Comparison of ENCODE assay signal across 24 mouse cellular contexts in the genomic region with DNA sequence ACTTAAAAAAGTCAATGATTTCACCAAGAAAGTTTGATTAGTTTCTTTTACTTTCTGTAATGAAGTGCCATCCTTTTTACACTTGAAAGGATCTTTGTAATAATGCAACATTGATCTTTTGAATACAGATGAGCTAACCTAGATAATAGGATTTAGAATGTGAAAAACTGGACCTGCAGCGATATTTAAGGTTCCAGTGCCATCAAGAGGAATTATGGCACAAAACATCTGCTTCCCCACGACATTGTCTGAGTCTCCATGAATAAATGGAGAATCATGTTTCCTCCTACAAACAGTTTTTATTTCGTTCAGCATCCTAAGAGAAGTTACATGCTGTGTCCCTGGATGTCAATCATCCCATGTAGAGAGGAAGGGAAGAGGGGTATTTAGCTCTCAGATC.
DNase-seq lines count a peak whose midpoint lies in the region; ATAC-seq and TF ChIP-seq lines count a peak whose summit lies in the region.
"Had no signal": no experiment of that assay in that cellular context is flagged by ENCODE, and none has a peak within 500 bp of the region (broad histone marks: within the 10 kb centered on the region; RNA-seq: fewer than 3 reads in every experiment).

No protein-coding gene starts in this region.

- H3K27ac ChIP-seq in hindbrain, embryonic 14.5 days = no peak overlapping the region
- no peak overlapping the region for H3K27ac ChIP-seq in hindbrain, embryonic 10.5 days
- H3K27ac ChIP-seq in lung, embryonic 14.5 days (ENCODE audit: low read depth) = no peak overlapping the region
- no peak overlapping the region for H3K27ac ChIP-seq in midbrain, postnatal 0 days (ENCODE audit: low read depth, low read length)
- H3K27ac ChIP-seq: embryonic facial prominence, embryonic 12.5 days; forebrain, embryonic 13.5 days; heart, adult 2 months; heart, embryonic 13.5 days; limb, embryonic 13.5 days; liver, embryonic 12.5 days had no signal

- DNase-seq in hindbrain, embryonic 14.5 days (ENCODE audit: low spot score) = peak; percentile 62
- DNase-seq in hindbrain, embryonic 10.5 days (ENCODE audit: low spot score) = no peak
- DNase-seq in lung, embryonic 14.5 days = peak; percentile 30
- no peak for DNase-seq in lung, adult 2 months
- DNase-seq in NIH3T3 (ENCODE audit: low read depth) = peak; percentile 6
- DNase-seq in midbrain, postnatal 0 days (ENCODE audit: low spot score) = peak; percentile 76
- DNase-seq in ovary, postnatal 36 days (ENCODE audit: low spot score) = no peak
- DNase-seq in layer of hippocampus, postnatal 25 days (ENCODE audit: extremely low spot score in 1 of 2, low spot score in 1 of 2) = no peak
- DNase-seq: adrenal gland, postnatal 14 days; cerebellum, adult 9-10 months; gastrocnemius, postnatal 25 days; heart, adult 2 months; heart, postnatal 14 days; kidney, adult 8-10 months; kidney, postnatal 25 days; lung, adult 18-20 months; right cerebral cortex, postnatal 25 days; spleen, adult 18-20 months had no signal

- TF ChIP-seq CTCF in lung, embryonic 14.5 days (IDR thresholded peaks at IDR 0.05; ENCODE audit: low read depth) = peak; percentile 7; the same call in 1 of the 2 replicates
- no peak for TF ChIP-seq CTCF in lung, adult 2 months (IDR thresholded peaks at IDR 0.05; ENCODE audit: insufficient read depth, low read length)
- TF ChIP-seq CTCF in midbrain, postnatal 0 days (IDR thresholded peaks at IDR 0.05) = peak; percentile 78

- ATAC-seq in hindbrain, embryonic 14.5 days (ENCODE audit: low FRiP score) = no peak
- no peak for ATAC-seq in lung, embryonic 14.5 days (ENCODE audit: insufficient read depth)
- no peak for ATAC-seq in midbrain, postnatal 0 days (ENCODE audit: low FRiP score)
- ATAC-seq: forebrain, embryonic 13.5 days; liver, embryonic 12.5 days had no signal

- no peaks in the 10 kb centered on the region for H3K9me3 ChIP-seq in hindbrain, embryonic 14.5 days (ENCODE audit: control insufficient read depth, low read length)
- no peaks in the 10 kb centered on the region for H3K9me3 ChIP-seq in hindbrain, embryonic 10.5 days
- no peaks in the 10 kb centered on the region for H3K9me3 ChIP-seq in lung, embryonic 14.5 days (ENCODE audit: low read depth, low read length)
- no peaks in the 10 kb centered on the region for H3K9me3 ChIP-seq in midbrain, postnatal 0 days (ENCODE audit: low read length)
- H3K9me3 ChIP-seq: embryonic facial prominence, embryonic 12.5 days; forebrain, embryonic 13.5 days; heart, embryonic 13.5 days; hindbrain, embryonic 13.5 days; limb, embryonic 13.5 days; liver, embryonic 12.5 days had no signal

- WGBS in hindbrain, embryonic 14.5 days = 33% methylated on average over 3 of the region's 3 CpGs
- 42% methylated on average over 3 of the region's 3 CpGs for WGBS in hindbrain, embryonic 10.5 days
- 50% methylated on average over 3 of the region's 3 CpGs for WGBS in lung, embryonic 14.5 days
- WGBS in lung, adult 2 months = 43% methylated on average over 3 of the region's 3 CpGs
- 5% methylated on average over 3 of the region's 3 CpGs for WGBS in midbrain, postnatal 0 days

- no peaks in the 10 kb centered on the region for H3K36me3 ChIP-seq in hindbrain, embryonic 14.5 days (replicated peaks; ENCODE audit: control insufficient read depth, insufficient read depth)
- no peaks in the 10 kb centered on the region for H3K36me3 ChIP-seq in hindbrain, embryonic 10.5 days
- H3K36me3 ChIP-seq in lung, embryonic 14.5 days (ENCODE audit: insufficient read depth) = no peaks in the 10 kb centered on the region
- H3K36me3 ChIP-seq in midbrain, postnatal 0 days (ENCODE audit: insufficient read depth, low read length) = no peaks in the 10 kb centered on the region
- H3K36me3 ChIP-seq: embryonic facial prominence, embryonic 12.5 days; heart, embryonic 13.5 days; hindbrain, embryonic 13.5 days; limb, embryonic 13.5 days; liver, embryonic 12.5 days had no signal

- peaks cover 17% of the 10 kb centered on the region for H3K4me1 ChIP-seq in hindbrain, embryonic 14.5 days (replicated peaks; ENCODE audit: control insufficient read depth, insufficient read depth, low read length)
- peaks cover 21% of the 10 kb centered on the region for H3K4me1 ChIP-seq in hindbrain, embryonic 10.5 days (replicated peaks)
- no peaks in the 10 kb centered on the region for H3K4me1 ChIP-seq in lung, embryonic 14.5 days (ENCODE audit: insufficient read depth)
- H3K4me1 ChIP-seq in lung, adult 2 months (ENCODE audit: control insufficient read depth, insufficient read depth, low read length) = no peaks in the 10 kb centered on the region
- peaks cover 2% of the 10 kb centered on the region; the same call in 1 of the 2 replicates for H3K4me1 ChIP-seq in midbrain, postnatal 0 days (ENCODE audit: insufficient read depth, low read length)
- H3K4me1 ChIP-seq: embryonic facial prominence, embryonic 12.5 days had no signal

- TF ChIP-seq POLR2A in lung, adult 2 months (IDR thresholded peaks at IDR 0.05; ENCODE audit: borderline replicate concordance, extremely low read depth, low read depth, low read length) = no peak

- H3K4me2 ChIP-seq in hindbrain, embryonic 14.5 days (replicated peaks) = no peak overlapping the region
- no peak overlapping the region for H3K4me2 ChIP-seq in lung, embryonic 14.5 days
- H3K4me2 ChIP-seq in midbrain, postnatal 0 days (ENCODE audit: low read depth, low read length, poor library complexity, severe bottlenecking) = no peak overlapping the region
- H3K4me2 ChIP-seq: embryonic facial prominence, embryonic 12.5 days; forebrain, embryonic 13.5 days; heart, embryonic 13.5 days; hindbrain, embryonic 13.5 days; limb, embryonic 13.5 days; liver, embryonic 12.5 days had no signal

- no peak overlapping the region for H3K9ac ChIP-seq in hindbrain, embryonic 14.5 days
- H3K9ac ChIP-seq in lung, embryonic 14.5 days = no peak overlapping the region
- no peak overlapping the region for H3K9ac ChIP-seq in midbrain, postnatal 0 days (replicated peaks; ENCODE audit: low read length, poor library complexity, severe bottlenecking)
- H3K9ac ChIP-seq: embryonic facial prominence, embryonic 12.5 days; forebrain, embryonic 13.5 days; heart, embryonic 13.5 days; hindbrain, embryonic 13.5 days; limb, embryonic 13.5 days; liver, embryonic 12.5 days had no signal

- H3K27me3 ChIP-seq in hindbrain, embryonic 14.5 days (ENCODE audit: control insufficient read depth, insufficient read depth, low read length) = no peaks in the 10 kb centered on the region
- H3K27me3 ChIP-seq in hindbrain, embryonic 10.5 days (ENCODE audit: insufficient read depth, poor library complexity, severe bottlenecking) = no peaks in the 10 kb centered on the region
- no peaks in the 10 kb centered on the region for H3K27me3 ChIP-seq in lung, embryonic 14.5 days (ENCODE audit: insufficient read depth, low read length)
- no peaks in the 10 kb centered on the region for H3K27me3 ChIP-seq in midbrain, postnatal 0 days (ENCODE audit: insufficient read depth, low read length)
- H3K27me3 ChIP-seq: embryonic facial prominence, embryonic 12.5 days; forebrain, embryonic 13.5 days; heart, embryonic 13.5 days; hindbrain, embryonic 13.5 days; limb, embryonic 13.5 days; liver, embryonic 12.5 days had no signal

- no peak overlapping the region for H3K4me3 ChIP-seq in hindbrain, embryonic 14.5 days (replicated peaks; ENCODE audit: low read length)
- H3K4me3 ChIP-seq in hindbrain, embryonic 10.5 days = no peak overlapping the region
- no peak overlapping the region for H3K4me3 ChIP-seq in lung, embryonic 14.5 days (ENCODE audit: low read depth, low read length)
- no peak overlapping the region for H3K4me3 ChIP-seq in lung, adult 2 months (replicated peaks; ENCODE audit: extremely low read depth, low read depth, low read length)
- H3K4me3 ChIP-seq in midbrain, postnatal 0 days (ENCODE audit: low read depth, low read length) = no peak overlapping the region
- H3K4me3 ChIP-seq: embryonic facial prominence, embryonic 12.5 days; forebrain, embryonic 13.5 days; heart, adult 2 months; heart, embryonic 13.5 days; hindbrain, embryonic 13.5 days; limb, embryonic 13.5 days; liver, embryonic 12.5 days had no signal

Comparison
In these comparisons a context has a peak if more than half of its experiments do, and no peak if none do; other contexts are left out.
1. DNase-seq: peak in hindbrain, embryonic 14.5 days (single experiment), lung, embryonic 14.5 days (single experiment), NIH3T3 (single experiment) and midbrain, postnatal 0 days (single experiment); none in hindbrain, embryonic 10.5 days (single experiment), lung, adult 2 months (single experiment), ovary, postnatal 36 days (single experiment) and layer of hippocampus, postnatal 25 days (0 of 2).